Mouse (Mus musculus) thymus, adult 2 months (tissue): ENCODE measurements around the gene Rad18. TPM values are rescaled to one million over a fixed set of nuclear protein-coding genes. Genes with fewer than 3 reads are reported as not detected.

Experiments
- DNase-seq: peaks from one replicate; pipeline ENCODE4 v3.0.0; 2021
- H3K27ac ChIP-seq: fragments of 200-500 bp; 2 replicates; pipeline ENCODE4 v1.5.1; 2012; ENCODE audit warnings: low read length, control low read depth; ENCODE audit not compliant: control insufficient read depth, insufficient read depth
- H3K27me3 ChIP-seq: fragments of 200-500 bp; 2 replicates; pipeline ENCODE4 v1.6.1; 2012; ENCODE audit warnings: mild to moderate bottlenecking, low read length, moderate library complexity, mixed read lengths; ENCODE audit not compliant: control insufficient read depth, insufficient read depth
- H3K36me3 ChIP-seq: fragments of 200-500 bp; 2 replicates; pipeline ENCODE4 v1.6.1; 2012; ENCODE audit warnings: mild to moderate bottlenecking, low read length, moderate library complexity; ENCODE audit not compliant: control insufficient read depth, insufficient read depth
- H3K4me1 ChIP-seq: fragments of 200-500 bp; replicated peaks from 2 replicates; pipeline ENCODE4 v1.6.1; 2012; ENCODE audit warnings: low read length; ENCODE audit not compliant: control insufficient read depth, insufficient read depth
- H3K4me3 ChIP-seq: fragments of 200-500 bp; 2 replicates; pipeline ENCODE4 v1.5.1; 2012; ENCODE audit warnings: mild to moderate bottlenecking, low read length, control low read depth, moderate library complexity; ENCODE audit not compliant: control insufficient read depth, insufficient read depth
- CTCF ChIP-seq: fragments of 200-500 bp; IDR thresholded peaks from 2 replicates; pipeline ENCODE4 v1.5.1; 2012; ENCODE audit warnings: mild to moderate bottlenecking, control low read depth, low read length, moderate library complexity, borderline replicate concordance; ENCODE audit not compliant: control insufficient read depth, poor library complexity, insufficient read depth; ENCODE audit errors: extremely low read depth
- POLR2A ChIP-seq: fragments of 200-500 bp; IDR thresholded peaks from 2 replicates; pipeline ENCODE4 v1.6.1; 2012; ENCODE audit warnings: mild to moderate bottlenecking, low read length, control low read depth, moderate library complexity; ENCODE audit not compliant: control insufficient read depth, poor library complexity, insufficient read depth; ENCODE audit errors: extremely low read depth
- WGBS: fragments of 180-500 bp; shearing (Covaris S2); methylation state at CpG from one replicate; pipeline ENCODE4 v1.1.7; 2018; 5-methylcytosine and 5-hydroxymethylcytosine counted together
- polyA plus RNA-seq: library from polyadenylated mRNA; depleted of rRNA; stranded (reverse); fragments of >200 nt; gene quantifications from 2 replicates; pipeline ENCODE4 v1.2.3, GENCODE M21; 2012

Rad18 gene
- polyA plus RNA-seq, 1 experiment, result 6.6 TPM

DNA sequence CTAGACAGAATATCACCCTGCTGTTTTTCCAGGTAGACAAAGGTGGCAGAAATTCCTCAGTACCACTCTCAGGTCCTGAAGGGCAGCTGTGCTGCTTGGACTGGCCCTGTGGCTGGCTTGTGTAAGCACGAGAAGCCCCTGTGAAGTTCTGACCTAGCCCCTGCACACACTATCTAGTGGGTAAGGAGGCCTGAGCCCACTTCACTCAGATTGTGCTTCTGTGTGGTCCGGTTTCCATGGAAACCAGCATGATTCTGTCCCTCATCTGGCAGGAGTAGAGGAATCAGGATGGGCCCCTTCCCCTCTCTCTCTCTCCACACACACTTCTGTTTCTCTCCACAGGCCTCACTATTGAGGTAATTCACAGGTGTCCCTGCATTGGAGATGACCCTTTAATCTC lies 38.6 kb upstream of the Rad18 start:
- no peak for DNase-seq
- no peak overlapping the region for H3K27ac ChIP-seq
- H3K4me1 ChIP-seq, result no peaks in the 10 kb centered on the region
- no peaks in the 10 kb centered on the region for H3K36me3 ChIP-seq
- no peaks in the 10 kb centered on the region for H3K27me3 ChIP-seq
- no peak for TF ChIP-seq POLR2A
- no peak for TF ChIP-seq CTCF
- WGBS, result 88% methylated on average over 2 of the region's 2 CpGs
- H3K4me3 ChIP-seq, result no peak overlapping the region

DNA sequence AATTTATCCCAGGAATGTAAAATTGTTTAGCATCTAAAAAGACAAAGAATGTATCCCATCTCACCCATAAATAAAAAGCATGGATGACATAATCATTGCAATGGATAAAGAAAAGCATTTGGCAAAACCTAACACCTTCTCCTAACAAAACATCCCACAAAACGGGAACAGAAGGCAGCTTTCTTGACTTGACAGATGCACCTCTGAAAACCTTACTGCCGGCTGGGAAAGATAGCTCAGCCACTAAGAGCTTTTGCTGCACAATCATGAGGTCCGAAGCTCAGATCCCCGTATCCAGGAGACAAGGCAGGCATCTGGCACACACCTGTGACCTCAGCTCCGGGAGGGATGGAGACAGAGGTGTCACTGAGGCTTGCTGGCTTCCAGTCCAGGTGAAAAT lies 37.5 kb upstream of the Rad18 start:
- no peak overlapping the region for H3K4me3 ChIP-seq
- 95% methylated on average over 5 of the region's 5 CpGs for WGBS
- no peak overlapping the region for H3K27ac ChIP-seq
- TF ChIP-seq POLR2A, result no peak
- TF ChIP-seq CTCF, result no peak
- no peak for DNase-seq
- peaks cover 4% of the 10 kb centered on the region; the same call in 1 of the 2 replicates for H3K4me1 ChIP-seq
- no peaks in the 10 kb centered on the region for H3K27me3 ChIP-seq
- no peaks in the 10 kb centered on the region for H3K36me3 ChIP-seq

DNA sequence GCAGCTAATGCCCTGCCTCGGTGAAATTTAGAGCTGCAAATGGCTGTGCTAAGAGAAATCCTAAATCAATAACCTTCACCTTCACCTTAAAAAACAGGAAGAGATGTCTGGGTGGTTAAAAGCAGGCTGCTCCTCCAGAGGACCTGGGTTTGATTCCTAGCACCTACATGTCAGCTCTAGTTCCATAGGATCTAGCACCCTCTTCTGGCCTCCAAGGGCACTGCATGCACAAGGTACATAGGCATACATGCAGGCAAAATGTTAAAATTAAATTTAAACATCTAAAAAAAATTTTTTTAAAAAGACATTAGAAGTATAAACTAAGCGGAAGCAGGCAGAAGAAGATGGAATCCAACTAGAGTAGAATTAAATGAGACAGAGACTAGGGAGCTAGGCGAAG lies 35.9 kb upstream of the Rad18 start:
- H3K36me3 ChIP-seq, result no peaks in the 10 kb centered on the region
- TF ChIP-seq CTCF, result no peak
- no peak for TF ChIP-seq POLR2A
- no peak overlapping the region for H3K4me3 ChIP-seq
- peaks cover 8% of the 10 kb centered on the region; the same call in 1 of the 2 replicates for H3K4me1 ChIP-seq
- no peaks in the 10 kb centered on the region for H3K27me3 ChIP-seq
- no peak overlapping the region for H3K27ac ChIP-seq
- 98% methylated on average over 3 of the region's 3 CpGs for WGBS
- no peak for DNase-seq

DNA sequence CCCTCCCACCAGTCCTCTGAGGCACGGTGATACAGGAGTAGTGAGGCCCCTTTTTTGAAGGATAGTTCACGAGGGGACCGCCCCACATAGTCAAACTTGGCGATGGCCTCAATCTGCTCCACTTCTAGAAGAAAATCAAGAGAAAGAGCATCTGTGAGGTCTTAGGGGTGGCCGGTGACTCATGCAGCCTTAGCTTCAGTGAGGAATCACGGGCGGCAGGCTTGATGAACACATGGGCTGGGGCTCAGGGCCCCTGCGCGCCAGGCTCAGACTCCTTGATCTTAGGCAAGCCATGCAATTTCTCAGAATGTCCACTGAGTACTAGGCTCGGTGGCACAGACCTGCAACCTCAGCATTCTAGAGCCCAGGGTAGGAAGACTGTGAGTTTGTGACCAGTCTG lies 34.9 kb upstream of the Rad18 start:
- no peak for DNase-seq
- Histone ChIP-seq H3K4me1 (peaks cover 8% of the 10 kb centered on the region; the same call in 1 of the 2 replicates), H3K36me3 (no peaks in the 10 kb centered on the region), H3K27me3 (no peaks in the 10 kb centered on the region), H3K4me3 (no peak overlapping the region), H3K27ac (no peak overlapping the region)
- 98% methylated on average over 10 of the region's 10 CpGs for WGBS
- no peak for TF ChIP-seq POLR2A
- no peak for TF ChIP-seq CTCF

DNA sequence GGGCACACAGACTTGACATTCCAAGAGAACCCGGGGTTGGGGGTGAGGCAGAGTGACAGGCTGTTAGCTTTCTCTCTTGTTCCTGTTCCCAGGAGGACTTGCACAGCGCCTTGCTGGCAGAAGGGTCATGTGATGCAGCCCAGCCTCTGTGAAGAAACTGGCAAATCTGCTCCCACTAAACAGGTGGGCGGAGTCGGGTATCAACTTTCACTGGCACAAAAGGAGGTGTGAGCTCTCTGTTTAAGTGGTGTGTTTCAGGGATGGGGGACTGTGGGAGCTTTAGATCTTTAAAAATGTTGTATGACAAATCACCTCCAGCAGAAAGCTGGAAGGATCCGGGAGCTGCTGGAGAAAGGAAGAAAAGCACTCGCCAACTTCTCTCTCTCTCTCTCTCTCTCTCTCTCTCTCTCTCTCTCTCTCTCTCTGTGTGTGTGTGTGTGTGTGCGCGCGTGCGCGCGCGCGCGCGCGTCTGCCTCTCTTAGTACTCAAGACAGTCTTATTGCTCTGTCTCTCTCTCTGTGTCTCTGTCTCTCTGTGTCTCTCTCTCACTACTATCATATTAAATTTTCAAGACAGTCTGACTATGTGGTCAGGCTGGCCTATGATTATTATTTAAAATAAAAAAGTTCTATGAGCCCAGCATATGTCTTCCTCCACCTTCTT lies 32.4 kb upstream of the Rad18 start:
- no peaks in the 10 kb centered on the region for H3K27me3 ChIP-seq
- peak; percentile 29 for DNase-seq
- no peak overlapping the region for H3K27ac ChIP-seq
- H3K4me1 ChIP-seq, result peaks cover 8% of the 10 kb centered on the region; the same call in 1 of the 2 replicates
- H3K4me3 ChIP-seq, result 0 out of 2 replicates have a peak overlapping the region, but pooled peaks have one; percentile 13
- TF ChIP-seq POLR2A, result no peak
- TF ChIP-seq CTCF, result no peak
- H3K36me3 ChIP-seq, result no peaks in the 10 kb centered on the region
- 20% methylated on average over 17 of the region's 17 CpGs for WGBS

DNA sequence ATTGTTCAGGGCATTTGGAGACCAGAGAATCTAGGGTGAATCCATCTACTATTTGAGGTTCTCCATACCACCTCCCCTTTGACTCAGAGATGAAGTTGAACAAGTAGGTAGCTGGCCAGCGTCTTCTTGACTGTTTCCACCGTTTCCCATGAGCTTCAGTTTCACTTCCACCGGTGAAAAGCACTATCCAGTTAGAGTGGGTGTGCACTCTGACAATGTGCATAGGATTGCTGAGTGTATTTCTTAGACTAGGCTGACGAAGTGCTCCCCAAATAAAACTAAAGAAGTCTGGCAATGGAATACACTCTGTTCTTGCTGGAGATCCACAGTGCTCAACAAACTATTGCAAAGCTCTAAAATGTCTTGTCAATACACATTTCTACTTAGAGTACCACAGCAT lies 29.0 kb upstream of the Rad18 start:
- DNase-seq, result no peak
- Histone ChIP-seq H3K36me3 (no peaks in the 10 kb centered on the region), H3K4me1 (peaks cover 8% of the 10 kb centered on the region; the same call in 1 of the 2 replicates), H3K4me3 (no peak overlapping the region), H3K27me3 (no peaks in the 10 kb centered on the region), H3K27ac (no peak overlapping the region)
- TF ChIP-seq CTCF (no peak), POLR2A (no peak)
- 68% methylated on average over 4 of the region's 4 CpGs for WGBS
